Mouse (Mus musculus) embryonic stem cell, embryonic (primary cell): ENCODE results near the gene Hmgb1.
"Not testable (repeated sequence)": the region's sequence is repeated elsewhere in the genome, so short reads cannot be mapped to it uniquely, and the experiment has no call there.

Experiments
- CTCF ChIA-PET, 4 experiments: fragments of 300-600 bp in 2 of 4; fragments of 350-600 bp in 2 of 4; sonication (Branson Sonifier 250); formaldehyde crosslinking; loops; one replicate each; lab custom pipeline; 2022; ENCODE audit warnings: inconsistent platforms in 2 of 4; lab: Charles Lee
- POLR2A ChIA-PET, 4 experiments: fragments of 300-600 bp in 2 of 4; fragments of 350-600 bp in 2 of 4; sonication (Branson Sonifier 250); formaldehyde crosslinking; loops; one replicate each; lab custom pipeline; 2022; ENCODE audit warnings: antibody characterized with exemption in 4 of 4, inconsistent platforms in 1 of 4; lab: Charles Lee

The Hmgb1 gene

DNA sequence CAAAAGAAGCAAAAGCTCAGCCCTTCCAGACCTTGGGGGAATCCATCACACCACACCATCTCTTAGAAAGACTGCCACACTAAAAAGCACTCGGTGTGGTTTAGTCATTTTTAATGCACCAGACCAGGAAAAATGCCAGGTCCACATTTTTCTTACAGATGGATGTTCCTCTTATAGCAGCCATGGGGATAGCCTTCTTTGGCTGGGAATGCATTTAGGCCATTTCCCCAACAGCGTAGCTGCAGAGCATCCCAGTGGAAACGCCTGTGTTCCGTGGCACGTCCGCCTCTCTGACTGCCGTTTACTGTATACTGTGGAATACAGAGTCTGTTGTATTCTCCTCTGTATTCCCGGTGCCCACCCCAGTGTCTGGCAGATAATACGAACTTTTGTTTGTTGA lies 15.5 kb downstream of the Hmgb1 start:
- POLR2A ChIA-PET = interaction anchor here in 1 of 4 experiments (1.3 to 5.8 kb wide), 2 partner anchors 15 to 57 kb away, joined by 3 to 34 read pairs; partner anchors contain the start of genes Hmgb1 and Uspl1
- CTCF ChIA-PET = no interaction called here

GRCm38 (mm10) chr5:149168051-149168450 lies 16.2 kb downstream of the Hmgb1 start:
- CTCF ChIA-PET = no interaction called here
- POLR2A ChIA-PET = interaction anchor here in 1 of 4 experiments (0.6 to 5.8 kb wide), 3 partner anchors 16 to 1815 kb away, joined by 3 to 34 read pairs (median 4); partner anchors contain the start of genes Hmgb1 and Uspl1

- POLR2A ChIA-PET = interaction anchor here in 2 of 4 experiments (1.6 to 2.6 kb wide), 2 partner anchors 18 kb away, joined by 5 read pairs; partner anchors contain the start of genes Hmgb1 (in 2 of the 2) and Uspl1 (in 2 of the 2)
- CTCF ChIA-PET = no interaction called here
Observed at GRCm38 (mm10) chr5:149166011-149166410, 18.3 kb downstream of the Hmgb1 start.

- POLR2A ChIA-PET = interaction anchor here in 3 of 4 experiments (0.5 to 2.6 kb wide), 15 partner anchors 11 to 54 kb away, joined by 3 to 7 read pairs (median 5); partner anchors contain the start of genes Hmgb1 (in 3 of the 3) and Uspl1 (in 3 of the 3)
- CTCF ChIA-PET = interaction anchor here in 3 of 4 experiments (0.5 to 1.7 kb wide), 3 partner anchors 93 to 360 kb away, joined by 3 to 23 read pairs (median 5); no protein-coding TSS in a partner anchor
Observed at GRCm38 (mm10) chr5:149164881-149165280, 19.4 kb downstream of the Hmgb1 start.

DNA sequence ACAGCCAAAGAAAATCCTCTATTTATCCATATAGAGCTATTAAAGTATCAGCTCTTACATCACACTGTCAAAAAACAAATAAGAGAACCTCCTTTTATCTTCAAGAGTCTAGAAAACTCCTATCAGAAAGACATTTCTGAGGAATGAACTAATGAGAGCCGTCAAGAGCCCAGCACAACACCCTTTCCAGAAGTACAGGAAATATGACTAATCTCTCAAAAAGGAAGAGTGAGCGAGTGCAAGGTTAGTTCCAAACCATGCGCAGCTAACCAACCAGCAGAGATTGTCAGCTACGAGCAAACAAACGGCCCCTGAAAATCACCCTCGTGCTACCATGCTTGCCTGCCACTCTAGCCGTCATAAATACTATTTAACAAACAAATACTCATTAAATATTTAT lies 21.4 kb downstream of the Hmgb1 start:
- CTCF ChIA-PET = no interaction called here
- POLR2A ChIA-PET = interaction anchor here in 2 of 4 experiments (1.0 to 1.9 kb wide), 2 partner anchors 19 to 51 kb away, joined by 3 to 6 read pairs; no protein-coding TSS in a partner anchor

GRCm38 (mm10) chr5:149160469-149160868 lies 23.8 kb downstream of the Hmgb1 start:
- ChIA-PET CTCF (interaction anchor here in 1 of 4 experiments (1.1 kb wide), 1 partner anchor 89 kb away, joined by 4 read pairs; no protein-coding TSS in a partner anchor), POLR2A (interaction anchor here in 2 of 4 experiments (0.8 to 2.5 kb wide), 5 partner anchors 11 to 108 kb away, joined by 3 to 15 read pairs (median 4); partner anchors contain the start of genes Hmgb1 (in 1 of the 2) and Uspl1 (in 1 of the 2))

GRCm38 (mm10) chr5:149159021-149159420 lies 25.3 kb downstream of the Hmgb1 start:
- ChIA-PET POLR2A (interaction anchor here in 2 of 4 experiments (1.2 to 2.7 kb wide), 6 partner anchors 12 to 29 kb away, joined by 3 to 15 read pairs (median 10); partner anchors contain the start of genes Hmgb1 (in 2 of the 2) and Uspl1 (in 2 of the 2)), CTCF (interaction anchor here in 1 of 4 experiments (1.2 kb wide), 1 partner anchor 12 kb away, joined by 3 read pairs; no protein-coding TSS in a partner anchor)

GRCm38 (mm10) chr5:149156886-149157563 lies 27.3 kb downstream of the Hmgb1 start:
- ChIA-PET CTCF (interaction anchor here in 1 of 4 experiments (0.6 kb wide), 1 partner anchor 210 kb away, joined by 3 read pairs; no protein-coding TSS in a partner anchor), POLR2A (interaction anchor here in 3 of 4 experiments (0.8 to 2.7 kb wide), 11 partner anchors 15 to 45 kb away, joined by 3 to 15 read pairs (median 4); partner anchors contain the start of genes Hmgb1 (in 3 of the 3) and Uspl1 (in 3 of the 3))

GRCm38 (mm10) chr5:149152774-149153155 lies 31.5 kb downstream of the Hmgb1 start:
- ChIA-PET CTCF (no interaction called here), POLR2A (interaction anchor here in 2 of 4 experiments (0.6 to 1.6 kb wide), 8 partner anchors 12 to 353 kb away, joined by 3 to 7 read pairs (median 3); partner anchors contain the start of genes Hmgb1 (in 1 of the 2) and Uspl1 (in 1 of the 2))

DNA sequence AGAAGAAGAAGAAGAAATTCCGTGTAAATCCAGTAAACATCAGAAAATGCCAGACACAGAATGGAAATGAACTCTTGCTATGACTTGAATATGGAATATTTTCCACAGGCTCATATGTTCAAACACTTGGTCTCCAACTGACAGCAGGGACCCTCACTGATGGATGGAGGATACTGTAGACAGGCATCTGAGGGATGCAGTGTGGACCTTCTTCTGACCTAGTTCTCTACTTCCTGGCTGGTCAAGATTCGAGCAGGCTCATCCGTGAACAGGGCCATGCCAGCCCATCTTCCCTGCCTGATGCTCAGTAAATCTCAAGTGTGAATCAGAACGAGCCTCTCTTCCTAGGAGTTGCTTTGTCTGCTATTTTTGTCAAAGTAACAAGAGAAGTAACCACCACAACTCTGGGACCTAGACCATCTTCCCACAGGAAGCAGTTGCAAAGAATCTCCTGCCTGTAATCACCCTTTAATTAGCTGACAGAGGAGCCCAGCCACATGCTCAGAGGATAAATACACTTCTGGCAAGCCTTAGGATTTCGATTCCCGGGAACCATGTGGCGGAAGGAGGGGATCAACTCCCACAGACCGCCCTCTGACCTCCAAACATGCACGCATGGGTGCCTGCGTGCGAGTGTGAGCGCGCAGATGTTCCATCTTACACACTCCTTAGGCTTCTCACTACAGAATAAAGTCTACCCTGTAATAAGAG lies 32.1 kb downstream of the Hmgb1 start:
- ChIA-PET POLR2A (interaction anchor here in 2 of 4 experiments (0.6 to 1.6 kb wide), 6 partner anchors 24 to 353 kb away, joined by 3 to 7 read pairs (median 4); partner anchors contain the start of genes Hmgb1 (in 1 of the 2) and Uspl1 (in 1 of the 2)), CTCF (no interaction called here)

DNA sequence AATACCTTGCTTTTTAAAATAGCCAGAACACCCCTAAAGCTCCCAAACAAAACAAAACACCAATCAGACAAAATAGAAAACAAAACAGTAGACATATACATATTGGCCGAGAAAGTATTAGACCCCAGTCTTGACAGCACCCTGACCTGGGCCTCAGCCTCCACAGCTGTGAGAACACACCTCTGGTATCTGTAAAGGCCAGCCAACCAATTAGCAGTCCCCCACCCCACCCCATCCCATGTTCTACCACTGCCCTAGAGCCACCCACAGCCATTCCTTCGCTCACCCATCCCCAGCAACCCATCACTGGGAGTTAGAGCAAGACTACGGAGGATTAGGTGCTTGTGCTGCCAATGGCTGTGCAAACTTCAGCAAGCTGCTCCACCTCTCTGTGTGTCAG lies 33.4 kb downstream of the Hmgb1 start:
- POLR2A ChIA-PET = interaction anchor here in 3 of 4 experiments (0.6 to 2.1 kb wide), 6 partner anchors 11 to 39 kb away, joined by 3 to 5 read pairs (median 3); partner anchors contain the start of genes Hmgb1 (in 1 of the 3) and Uspl1 (in 1 of the 3)
- CTCF ChIA-PET = no interaction called here

DNA sequence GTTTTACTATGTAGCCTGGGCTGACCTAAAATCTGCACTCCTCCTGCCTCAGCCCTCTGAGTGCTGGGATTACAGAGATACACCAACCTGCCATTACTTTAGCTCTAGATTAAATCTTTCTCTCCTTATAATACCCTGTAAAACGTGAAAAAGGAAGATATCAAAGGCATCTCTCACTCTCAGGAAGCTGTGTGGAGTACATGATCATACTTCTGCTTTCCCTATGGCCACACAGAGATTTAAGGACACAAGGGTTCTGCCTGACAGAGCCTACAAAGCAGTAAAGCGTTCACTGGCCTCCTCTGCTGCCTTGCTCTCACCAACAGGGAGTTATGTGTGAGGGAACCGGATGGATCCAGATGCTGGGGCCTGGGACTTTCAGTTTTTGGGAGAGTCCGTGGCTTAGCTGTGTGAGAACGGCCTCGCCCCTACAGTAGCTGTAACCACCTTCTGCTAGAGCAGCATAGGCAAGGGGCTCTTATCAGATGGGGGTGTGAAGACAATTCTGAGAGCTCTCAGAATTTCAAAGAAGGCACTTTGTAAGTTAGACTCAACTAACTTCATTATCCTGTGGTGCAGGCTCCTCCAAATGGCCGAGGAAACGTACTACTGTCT lies 36.8 kb downstream of the Hmgb1 start:
- ChIA-PET POLR2A (interaction anchor here in 2 of 4 experiments (1.3 to 1.9 kb wide), 4 partner anchors 24 to 37 kb away, joined by 3 to 7 read pairs (median 5); partner anchors contain the start of genes Hmgb1 (in 1 of the 2) and Uspl1 (in 1 of the 2)), CTCF (interaction anchor here (0.6 to 1.2 kb wide), 5 partner anchors 11 to 593 kb away, joined by 3 to 7 read pairs (median 3); no protein-coding TSS in a partner anchor)

DNA sequence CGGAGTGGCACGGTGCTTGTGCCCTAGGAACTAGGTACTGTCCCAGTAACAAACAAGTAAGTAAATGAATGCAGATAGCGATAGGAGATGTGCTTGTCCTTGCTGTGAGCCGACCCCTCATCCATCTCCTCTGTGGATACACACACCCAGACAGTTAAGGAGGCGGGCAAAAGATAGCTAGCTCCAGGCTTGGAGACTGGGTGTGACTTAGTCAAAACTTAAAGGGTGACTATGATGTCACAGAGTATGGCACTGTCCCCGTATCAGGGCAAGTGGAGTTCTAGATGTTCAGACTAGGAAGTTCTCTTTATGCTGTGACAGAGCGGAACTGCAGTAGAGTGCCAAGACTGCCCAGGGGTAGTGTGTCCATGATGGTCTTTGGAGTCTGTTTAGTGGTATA lies 37.6 kb downstream of the Hmgb1 start:
- ChIA-PET CTCF (interaction anchor here in 1 of 4 experiments (1.2 kb wide), 1 partner anchor 12 kb away, joined by 3 read pairs; no protein-coding TSS in a partner anchor), POLR2A (interaction anchor here in 2 of 4 experiments (0.8 to 1.9 kb wide), 4 partner anchors 24 to 37 kb away, joined by 3 to 7 read pairs (median 5); partner anchors contain the start of genes Hmgb1 (in 1 of the 2) and Uspl1 (in 1 of the 2))

DNA sequence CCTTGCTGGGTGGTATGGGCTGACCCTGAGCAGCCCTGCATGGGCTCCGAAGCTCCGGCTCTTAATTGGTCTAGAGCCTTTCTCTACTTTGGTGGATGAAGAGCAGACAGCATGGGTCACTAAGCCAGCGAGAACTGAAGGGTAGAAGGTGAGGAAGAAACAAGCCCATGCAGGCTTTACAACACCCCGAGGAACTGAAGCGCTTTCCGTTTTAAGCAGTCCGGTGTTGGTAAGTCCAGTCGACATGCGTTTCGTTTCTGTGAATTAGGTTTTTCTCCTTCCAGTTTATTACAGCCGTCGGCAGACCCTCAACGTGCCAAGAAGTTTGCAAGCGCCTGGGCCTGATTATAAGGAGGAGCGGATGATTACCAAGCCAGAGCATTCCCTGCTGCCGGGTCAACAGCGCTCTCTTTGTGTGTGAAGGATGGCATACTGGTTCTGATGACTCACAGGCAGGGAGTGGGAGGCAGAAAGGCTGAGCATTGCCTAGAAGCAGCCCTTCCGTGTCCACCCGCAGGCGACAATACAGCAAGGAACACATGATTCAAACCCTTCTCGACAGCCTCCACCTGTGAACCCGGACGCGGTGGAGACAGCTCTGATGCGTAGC lies 40.4 kb downstream of the Hmgb1 start:
- ChIA-PET CTCF (no interaction called here), POLR2A (interaction anchor here in 3 of 4 experiments (1.0 to 1.6 kb wide), 6 partner anchors 31 to 41 kb away, joined by 3 to 6 read pairs (median 3); partner anchors contain the start of genes Hmgb1 (in 3 of the 3) and Uspl1 (in 3 of the 3))

GRCm38 (mm10) chr5:149141155-149141554 lies 43.1 kb downstream of the Hmgb1 start:
- CTCF ChIA-PET = not testable (repeated sequence)
- POLR2A ChIA-PET = interaction anchor here in 1 of 4 experiments (1.1 to 2.1 kb wide), 4 partner anchors 22 to 43 kb away, joined by 3 to 7 read pairs (median 4); partner anchors contain the start of gene Uspl1

DNA sequence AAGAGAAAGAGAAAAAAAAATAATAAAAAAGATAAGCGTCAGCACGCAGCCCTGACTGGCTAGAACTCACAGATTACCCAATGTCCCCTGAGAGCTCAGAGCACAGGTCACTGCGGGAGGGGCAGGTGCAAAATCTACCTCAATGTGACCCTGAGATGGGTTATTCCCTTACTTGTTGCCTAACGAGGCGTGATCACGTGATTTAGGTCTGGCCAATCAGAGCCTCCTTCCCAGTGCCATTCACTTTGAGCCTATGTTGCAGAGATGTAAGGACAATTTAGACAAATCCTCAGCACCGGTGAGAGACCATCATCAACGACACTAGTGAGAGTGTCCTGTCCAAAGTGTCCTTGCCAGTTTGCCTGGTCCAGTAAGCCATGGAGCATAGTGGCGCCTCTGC lies 44.0 kb downstream of the Hmgb1 start:
- CTCF ChIA-PET = interaction anchor here in 1 of 4 experiments (0.6 to 0.7 kb wide), 2 partner anchors 30 to 169 kb away, joined by 3 read pairs; no protein-coding TSS in a partner anchor
- POLR2A ChIA-PET = interaction anchor here in 3 of 4 experiments (0.8 to 2.1 kb wide), 9 partner anchors 10 to 44 kb away, joined by 3 to 7 read pairs (median 4); partner anchors contain the start of genes Uspl1 (in 2 of the 3) and Hmgb1 (in 1 of the 3)
